In genomic region chr13:53471926-53472613, GRCm38 (mm10) we compare ENCODE assay signal across 10 mouse cellular contexts. TPM values are rescaled to one million over a fixed set of nuclear protein-coding genes. Genes with fewer than 3 reads are reported as not detected.
DNase-seq lines count a peak whose midpoint lies in the region; ATAC-seq and TF ChIP-seq lines count a peak whose summit lies in the region.
"Had no signal": no experiment of that assay in that cellular context is flagged by ENCODE, and none has a peak within 500 bp of the region (broad histone marks: within the 10 kb centered on the region; RNA-seq: fewer than 3 reads in every experiment).

No protein-coding gene starts in this region.

- no peak for TF ChIP-seq CTCF in G1E (IDR thresholded peaks at IDR 0.05; ENCODE audit: low read depth, low read length)

- peak overlapping the region; percentile 16; the same call in 1 of the 2 replicates for H3K4me3 ChIP-seq in G1E (ENCODE audit: low read depth, low read length)
- peak overlapping the region; percentile 59 for H3K4me3 ChIP-seq in heart, embryonic 15.5 days
- peak overlapping the region; percentile 30 for H3K4me3 ChIP-seq in liver, embryonic 15.5 days (replicated peaks)

- intact Hi-C loops in left cerebral cortex, postnatal 36 days (cut with DNase I) = no loop called here

- peak overlapping the region; percentile 51 for H3K27ac ChIP-seq in heart, embryonic 15.5 days
- no peak overlapping the region for H3K27ac ChIP-seq in liver, embryonic 15.5 days (replicated peaks)

- H3K9ac ChIP-seq in heart, embryonic 15.5 days = peak overlapping the region; percentile 55
- H3K9ac ChIP-seq in liver, embryonic 15.5 days = no peak overlapping the region

- H3K4me1 ChIP-seq in G1E (ENCODE audit: insufficient read depth, low read depth, low read length) = no peaks in the 10 kb centered on the region
- H3K4me1 ChIP-seq in heart, embryonic 15.5 days (replicated peaks) = peaks cover 23% of the 10 kb centered on the region
- H3K4me1 ChIP-seq in liver, embryonic 15.5 days (replicated peaks) = peaks cover 5% of the 10 kb centered on the region; the same call in 1 of the 2 replicates

- 1% methylated on average over 50 of the region's 50 CpGs for WGBS in heart, embryonic 15.5 days
- 2% methylated on average over 50 of the region's 50 CpGs for WGBS in liver, embryonic 15.5 days (ENCODE audit: insufficient replicate concordance)

- H3K27me3 ChIP-seq in G1E (ENCODE audit: insufficient read depth, low read length) = no peaks in the 10 kb centered on the region
- peaks cover 90% of the 10 kb centered on the region for H3K27me3 ChIP-seq in heart, embryonic 15.5 days
- H3K27me3 ChIP-seq in liver, embryonic 15.5 days = peaks cover 97% of the 10 kb centered on the region

- H3K36me3 ChIP-seq in G1E (replicated peaks) = no peaks in the 10 kb centered on the region
- H3K36me3 ChIP-seq in heart, embryonic 15.5 days = no peaks in the 10 kb centered on the region
- H3K36me3 ChIP-seq in liver, embryonic 15.5 days (replicated peaks) = no peaks in the 10 kb centered on the region

- DNase-seq in heart, adult 11 months = peak; percentile 69
- no peak for DNase-seq in heart, adult 9 months (ENCODE audit: low spot score in 2 of 2)
- DNase-seq in G1E (ENCODE audit: low spot score) = no peak
- no peak for DNase-seq in left cerebral cortex, postnatal 36 days (ENCODE audit: low spot score in 2 of 2)
- no peak for DNase-seq in urinary bladder, postnatal 25 days (ENCODE audit: low spot score)
- DNase-seq in gastrocnemius, postnatal 10 days = no peak

- peak overlapping the region; percentile 87 for H3K4me2 ChIP-seq in heart, embryonic 15.5 days
- H3K4me2 ChIP-seq in liver, embryonic 15.5 days = peak overlapping the region; percentile 57

- ATAC-seq in G1E (ENCODE audit: extremely low read depth, insufficient number of reproducible peaks, low FRiP score, poor library complexity, severe bottlenecking) = no peak
- peak; percentile 20; the same call in 1 of the 2 replicates for ATAC-seq in heart, embryonic 15.5 days (replicated peaks; ENCODE audit: insufficient number of reproducible peaks, insufficient read depth, low FRiP score, low read depth)
- no peak for ATAC-seq in liver, embryonic 15.5 days (ENCODE audit: insufficient read depth)

- peaks cover 52% of the 10 kb centered on the region for H3K9me3 ChIP-seq in G1E (replicated peaks)
- no peaks in the 10 kb centered on the region for H3K9me3 ChIP-seq in heart, embryonic 15.5 days (replicated peaks)
- H3K9me3 ChIP-seq in liver, embryonic 15.5 days (replicated peaks) = no peaks in the 10 kb centered on the region

RNA-seq across cellular contexts. Expression of gene Msx2, which starts 0.8 kb away (rescaled TPM):
- not detected in 2 replicates for total RNA-seq in G1E (2014; fragmentation: Nextera tagmentation)
- 0.27 TPM in 1 of 2 replicates, not detected in the other for total RNA-seq in G1E (2017)
- polyA plus RNA-seq in G1E (2012) = not detected in 2 replicates
- 2.4 TPM in 2 replicates for polyA plus RNA-seq in heart, embryonic 15.5 days (2015; fragmentation: Nextera tagmentation; extraction: Ambion mirVana)
- polyA plus RNA-seq in liver, embryonic 15.5 days (2015; fragmentation: Nextera tagmentation; extraction: Ambion mirVana) = not detected in 2 replicates
- total RNA-seq in left cerebral cortex, postnatal 36 days (2021) = under 1 TPM; 0.36 to 0.49 TPM
- total RNA-seq in gastrocnemius, postnatal 10 days (2021) = under 1 TPM in 1 of 2 experiments, not detected in 1; 0.23 TPM
- total RNA-seq: CH12.LX; common myeloid progenitor, adult 5-6 weeks had no signal
